Mouse (Mus musculus) lung, adult 18-20 months (tissue): ENCODE measurements around the gene Cyp4f37.

Source experiments
- DNase-seq, 2 experiments: peaks; one replicate each; pipeline ENCODE4 v3.0.0; 2022; ENCODE audit warnings: mixed read lengths in 2 of 2

Cyp4f37 gene

DNA sequence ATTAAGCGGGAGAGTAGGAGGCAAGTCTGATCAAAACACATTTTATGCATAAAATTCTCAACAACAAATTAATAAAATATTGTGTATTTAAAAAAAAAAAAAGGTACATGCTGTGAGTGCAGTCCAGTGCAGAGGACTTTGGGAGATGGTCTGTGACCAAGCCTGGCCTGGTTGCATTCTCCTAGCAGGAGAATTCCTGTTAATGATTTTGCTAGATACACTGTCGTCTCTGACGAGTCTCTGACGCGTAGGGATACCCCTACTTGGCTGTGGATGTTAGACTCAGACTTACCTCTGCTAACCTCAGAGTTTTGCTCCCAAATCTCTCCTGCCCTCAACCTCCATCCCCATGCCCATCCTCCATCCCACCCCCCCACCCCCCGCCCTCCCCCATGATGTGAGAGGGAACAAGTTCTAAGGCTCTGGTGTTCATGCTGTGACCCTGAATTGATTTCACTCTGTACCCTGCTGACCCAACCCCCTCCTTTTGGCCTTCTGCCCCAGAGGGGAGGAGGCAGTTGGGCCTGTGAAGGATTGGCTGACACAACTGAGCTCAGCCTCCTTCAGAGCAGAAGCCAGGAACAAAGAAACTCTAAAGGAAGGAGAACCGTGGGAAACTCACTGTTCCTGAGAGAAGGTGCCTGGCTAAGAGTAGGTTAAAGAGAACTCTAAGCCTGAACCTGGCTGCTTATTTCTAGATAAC lies 64.1 kb downstream of the Cyp4f37 start, which contains the start of gene Cyp4f15:
Gene Cyp4f15, plus strand, starts transcription at position 580 of the 703 bp plus-strand sequence.
- DNase-seq, result peak; percentile 70 to 79
